Mouse (Mus musculus) left cerebral cortex, adult 18-20 months (tissue): Measurements from ENCODE around the gene Slbp. TPM values are rescaled to one million over a fixed set of nuclear protein-coding genes. Genes with fewer than 3 reads are reported as not detected.

Experiments used
- DNase-seq, 2 experiments: peaks; one replicate each; pipeline ENCODE4 v3.0.0; 2021 to 2022; ENCODE audit warnings: low spot score in 2 of 2, mixed read lengths in 1 of 2
- total RNA-seq, 2 experiments: library from RNA; stranded (reverse); gene quantifications; 2 replicates each; pipeline ENCODE4 v1.2.3; 2021

Slbp gene
- total RNA-seq, 2 experiments from 2014 or later = 26.1 to 28.3 TPM

- DNase-seq = no peak
These were observed 29.4 kb upstream of the Slbp start for GRCm38 (mm10) chr5:33681611-33682388.

- no peak for DNase-seq
These were observed 28.7 kb upstream of the Slbp start for GRCm38 (mm10) chr5:33681044-33681443.

GRCm38 (mm10) chr5:33678244-33678643, 25.9 kb upstream of the Slbp start:
- no peak for DNase-seq

GRCm38 (mm10) chr5:33675964-33676363, 23.6 kb upstream of the Slbp start:
- DNase-seq = peak; percentile 53 to 66

- DNase-seq = peak; percentile 45 to 50
These were observed 22.1 kb upstream of the Slbp start for GRCm38 (mm10) chr5:33674439-33674838.

- DNase-seq = no peak
These were observed 19.3 kb upstream of the Slbp start for GRCm38 (mm10) chr5:33671659-33672058.

- peak in 1 of 2 experiments; percentile 20 for DNase-seq
These were observed 15.8 kb upstream of the Slbp start for GRCm38 (mm10) chr5:33668223-33668622.

- DNase-seq = no peak
These were observed 6.3 kb upstream of the Slbp start for GRCm38 (mm10) chr5:33658664-33659050.

- peak; percentile 99 for DNase-seq
These were observed 5.7 kb upstream of the Slbp start, which contains the start of the genes Tacc3 and Tmem129 for GRCm38 (mm10) chr5:33657787-33658663. TSS of gene Tacc3 (plus strand) at chr5:33658128. TSS of gene Tmem129 (minus strand) at chr5:33658416.

- DNase-seq = no peak
These were observed 4.9 kb upstream of the Slbp start for GRCm38 (mm10) chr5:33657251-33657786.

GRCm38 (mm10) chr5:33656739-33657138, 4.4 kb upstream of the Slbp start:
- no peak for DNase-seq

GRCm38 (mm10) chr5:33655251-33655840, 3.0 kb upstream of the Slbp start:
- no peak for DNase-seq

- no peak for DNase-seq
These were observed 2.0 kb upstream of the Slbp start for GRCm38 (mm10) chr5:33654424-33654823.

- no peak for DNase-seq
These were observed 404 bp upstream of the Slbp start for GRCm38 (mm10) chr5:33652783-33653173.

GRCm38 (mm10) chr5:33651541-33651920, 843 bp downstream of the Slbp start:
- no peak for DNase-seq

- no peak for DNase-seq
These were observed 1.4 kb downstream of the Slbp start for GRCm38 (mm10) chr5:33651017-33651416.

GRCm38 (mm10) chr5:33640652-33641051, 11.7 kb downstream of the Slbp start:
- DNase-seq = peak; percentile 54 to 55

- DNase-seq = no peak
These were observed 13.5 kb downstream of the Slbp start for GRCm38 (mm10) chr5:33638826-33639225.

GRCm38 (mm10) chr5:33637606-33638350, 14.6 kb downstream of the Slbp start:
- no peak for DNase-seq

GRCm38 (mm10) chr5:33635361-33635760, 17.0 kb downstream of the Slbp start:
- no peak for DNase-seq

GRCm38 (mm10) chr5:33632526-33632925, 19.8 kb downstream of the Slbp start:
- no peak for DNase-seq
